In the genomic region with DNA sequence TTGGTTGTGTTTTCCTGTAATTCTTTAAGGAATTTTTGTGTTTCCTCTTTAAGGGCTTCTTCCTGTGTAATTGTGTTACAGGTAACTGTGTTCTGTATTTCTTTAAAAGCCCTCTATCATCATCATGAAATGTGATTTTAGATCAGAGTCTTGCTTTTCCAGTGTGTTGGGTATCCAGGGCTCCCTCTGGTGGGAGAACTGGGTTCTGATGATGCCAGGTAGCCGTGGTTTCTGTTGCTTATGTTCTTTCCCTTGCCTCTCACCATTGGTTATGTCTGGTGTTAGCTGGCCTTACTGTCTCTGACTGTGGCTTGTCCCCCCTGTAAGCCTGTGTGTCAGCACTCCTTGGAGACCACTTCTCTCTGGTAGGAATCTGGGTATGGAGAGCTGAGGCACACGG, we compare ENCODE assay signal across 8 mouse cellular contexts. TPM values are rescaled to one million over a fixed set of nuclear protein-coding genes. Genes with fewer than 3 reads are reported as not detected.
DNase-seq lines count a peak whose midpoint lies in the region; TF ChIP-seq lines count a peak whose summit lies in the region.

No protein-coding gene starts in this region.

- TF ChIP-seq CTCF in cerebellum, adult 2 months (IDR thresholded peaks at IDR 0.05; ENCODE audit: borderline replicate concordance, insufficient read depth, low read depth, low read length), result peak; percentile 65
- TF ChIP-seq CTCF in left cerebral cortex, adult 2 months (IDR thresholded peaks at IDR 0.05), result peak; percentile 62

- no peaks in the 10 kb centered on the region for H3K4me1 ChIP-seq in cerebellum, adult 2 months (ENCODE audit: control insufficient read depth, insufficient read depth, low read length)

- WGBS in cerebellum, adult 2 months, result 52% methylated on average over 2 of the region's 2 CpGs

- intact Hi-C loops in left cerebral cortex, adult 2 months (cut with DNase I), result loop anchor here (5.0 kb wide), 1 partner anchor 463 kb away; no protein-coding TSS in a partner anchor
- intact Hi-C loops in left cerebral cortex, postnatal 4 days (cut with DNase I), result loop anchor here (10.0 kb wide), 1 partner anchor 461 kb away; no protein-coding TSS in a partner anchor

- H3K27ac ChIP-seq in cerebellum, adult 2 months (ENCODE audit: insufficient read depth, low read length), result no peak overlapping the region
- no peak overlapping the region for H3K27ac ChIP-seq in left cerebral cortex, adult 2 months

- no peak for TF ChIP-seq POLR2A in cerebellum, adult 2 months (IDR thresholded peaks at IDR 0.05; ENCODE audit: borderline replicate concordance, insufficient read depth, low read length)

- no peaks in the 10 kb centered on the region for H3K27me3 ChIP-seq in cerebellum, adult 2 months (ENCODE audit: control insufficient read depth, insufficient read depth, low read length)

- peak in 1 of 2 experiments; percentile 24 for DNase-seq in cerebellum, adult 2 months
- no peak for DNase-seq in cerebellum, adult 11-12 months
- DNase-seq in left cerebral cortex, adult 2 months (ENCODE audit: extremely low spot score in 1 of 2, low spot score in 2 of 2), result no peak
- no peak for DNase-seq in left cerebral cortex, postnatal 4 days
- peak; percentile 47 for DNase-seq in R1 (ENCODE audit: low read depth, low spot score)
- peak; percentile 29 for DNase-seq in lung, postnatal 14 days
- no peak for DNase-seq in spleen, postnatal 36 days (ENCODE audit: low spot score in 2 of 2)
- DNase-seq in urinary bladder, adult 2 months (ENCODE audit: low spot score), result no peak

- no peak overlapping the region for H3K4me3 ChIP-seq in cerebellum, adult 2 months (replicated peaks; ENCODE audit: insufficient read depth, low read depth, low read length)
- H3K4me3 ChIP-seq in left cerebral cortex, adult 2 months, result no peak overlapping the region

RNA-seq across cellular contexts. Expression of a gene that starts 44.5 kb away (rescaled TPM):
- polyA plus RNA-seq in cerebellum, adult 2 months (2012; rRNA removed), result 27.1 and 32.9 TPM in 2 replicates
- 10 to 100 TPM; 42.7 to 42.8 TPM for total RNA-seq in left cerebral cortex, adult 2 months (2021)
- 10 to 100 TPM; 61.1 to 65.8 TPM for total RNA-seq in left cerebral cortex, postnatal 4 days (2021)
- 24.2 and 25.0 TPM in 2 replicates for polyA plus RNA-seq in urinary bladder, adult 2 months (2012; rRNA removed)

RNA-seq across cellular contexts. Expression of a gene that starts 55.8 kb away (rescaled TPM):
- polyA plus RNA-seq in cerebellum, adult 2 months (2012; rRNA removed), result 67.4 and 70.1 TPM in 2 replicates
- 10 to 100 TPM; 41.6 to 42.4 TPM for total RNA-seq in left cerebral cortex, adult 2 months (2021)
- 1 to 10 TPM; 8.4 to 9.0 TPM for total RNA-seq in left cerebral cortex, postnatal 4 days (2021)
- 0.28 and 0.51 TPM in 2 replicates for polyA plus RNA-seq in urinary bladder, adult 2 months (2012; rRNA removed)

Comparison
In these comparisons a context has a peak if more than half of its experiments do, and no peak if none do; other contexts are left out.
1. RNA of a gene that starts 55.8 kb away (total RNA-seq): 41.6 to 42.4 TPM in left cerebral cortex, adult 2 months; 8.4 to 9.0 TPM in left cerebral cortex, postnatal 4 days; every median in the first group is over 4 times any median in the second.
2. DNase-seq: peak in R1 (single experiment) and lung, postnatal 14 days (single experiment); none in cerebellum, adult 11-12 months (single experiment), left cerebral cortex, adult 2 months (0 of 2), left cerebral cortex, postnatal 4 days (single experiment), spleen, postnatal 36 days (0 of 2) and urinary bladder, adult 2 months (single experiment).